Mouse (Mus musculus): Measurements from ENCODE around the gene Kpna7.

DNA sequence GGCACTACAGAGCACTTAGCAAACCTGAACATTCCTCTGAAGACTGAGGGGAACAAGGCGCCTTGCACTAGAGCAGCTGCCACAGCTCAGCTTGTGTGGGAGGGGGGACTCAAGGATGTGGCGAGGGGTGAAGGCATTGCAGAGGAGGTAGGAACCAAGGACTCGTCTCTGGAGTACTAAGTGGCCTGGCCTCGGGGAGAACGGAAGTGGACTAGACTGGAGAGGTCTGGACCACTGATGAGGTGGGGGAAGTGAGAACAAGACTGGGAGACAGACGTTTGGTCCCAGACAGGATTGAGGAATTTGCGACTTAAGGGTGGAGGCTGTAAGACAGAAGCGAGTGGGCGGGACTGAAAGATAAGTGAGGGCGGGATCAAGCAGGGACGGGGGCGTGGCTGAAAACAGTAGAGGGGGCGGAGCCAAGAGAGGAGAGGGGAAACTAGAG lies 120.0 kb downstream of the Kpna7 start:
- TF ChIP-seq CTCF (IDR thresholded peaks at IDR 0.05; ENCODE audit: low read depth, low read length): no peak
- TF ChIP-seq POLR2A (IDR thresholded peaks at IDR 0.05; ENCODE audit: insufficient read depth, low read length): no peak
- TF ChIP-seq EP300 (IDR thresholded peaks at IDR 0.05; ENCODE audit: insufficient read depth, low read depth, low read length): no peak
